Comparison of ENCODE assay signal across 7 mouse cellular contexts in the genomic region with DNA sequence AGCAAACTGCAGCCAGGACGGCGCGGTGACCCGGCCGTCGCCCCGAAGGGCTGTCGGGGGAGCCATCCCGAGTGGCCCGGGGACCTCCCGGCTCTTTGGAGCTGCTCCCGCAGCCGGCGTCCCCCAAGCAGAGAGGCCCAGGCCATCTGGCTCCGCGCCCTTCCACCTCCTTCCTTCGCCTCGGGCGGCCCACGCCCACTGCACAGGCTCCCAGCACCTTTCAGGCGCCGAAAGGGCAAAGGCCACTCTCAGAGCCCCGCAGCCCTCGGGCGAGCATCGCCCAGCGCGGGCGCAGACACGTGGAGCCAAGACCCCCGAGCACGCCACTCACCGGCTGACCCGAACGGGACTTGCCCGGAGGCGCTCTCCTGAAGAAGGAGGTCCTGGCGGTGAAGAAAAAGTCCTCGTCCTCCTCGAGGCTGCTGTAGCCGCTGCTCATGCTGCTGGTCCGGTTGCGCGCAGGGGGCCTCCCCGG. TPM values are rescaled to one million over a fixed set of nuclear protein-coding genes. Genes with fewer than 3 reads are reported as not detected.
A peak's percentile ranks its signal among the peaks of the same experiment; 100 is the strongest.
DNase-seq lines count a peak whose midpoint lies in the region; ATAC-seq and TF ChIP-seq lines count a peak whose summit lies in the region.

No protein-coding gene starts in this region.

- DNase-seq in cerebellum, adult 8-10 months: peak; percentile 10
- peak; percentile 71 for DNase-seq in forelimb bud, embryonic 11.5 days (ENCODE audit: low read depth, low spot score)
- DNase-seq in induced T-regulatory cell, adult 2 months (ENCODE audit: low read depth): peak; percentile 72
- no peak for DNase-seq in liver, embryonic 14.5 days (ENCODE audit: low read depth in 3 of 3, low spot score in 3 of 3)
- peak; percentile 73 for DNase-seq in neural tube, embryonic 11.5 days (ENCODE audit: low spot score)
- DNase-seq in urinary bladder, postnatal 14 days (ENCODE audit: low spot score): peak; percentile 71

- peak overlapping the region; percentile 55 for H3K9ac ChIP-seq in liver, embryonic 14.5 days (replicated peaks)
- H3K9ac ChIP-seq in neural tube, embryonic 11.5 days (ENCODE audit: low read length): peak overlapping the region; percentile 66

- H3K27me3 ChIP-seq in liver, embryonic 14.5 days (ENCODE audit: control insufficient read depth, insufficient read depth, low read length): peaks cover 3% of the 10 kb centered on the region
- H3K27me3 ChIP-seq in neural tube, embryonic 11.5 days (ENCODE audit: control insufficient read depth, insufficient read depth, low read length): no peaks in the 10 kb centered on the region

- no peak for TF ChIP-seq CTCF in liver, embryonic 14.5 days (IDR thresholded peaks at IDR 0.05; ENCODE audit: low read depth)

- peak; percentile 10 for ATAC-seq in activated CD4-positive, CD25-positive, alpha-beta regulatory T cell, adult 4 months
- peak; percentile 69 for ATAC-seq in liver, embryonic 14.5 days (ENCODE audit: insufficient read depth)
- ATAC-seq in neural tube, embryonic 11.5 days (ENCODE audit: insufficient read depth, low FRiP score, low TSS enrichment): peak; percentile 71

- WGBS in liver, embryonic 14.5 days (ENCODE audit: insufficient replicate concordance): under 1% methylated on average over 35 of the region's 45 CpGs
- 0% methylated on average over 39 of the region's 45 CpGs for WGBS in neural tube, embryonic 11.5 days

- TF ChIP-seq EP300 in liver, embryonic 14.5 days (IDR thresholded peaks at IDR 0.05; ENCODE audit: low read depth): no peak

- H3K4me1 ChIP-seq in liver, embryonic 14.5 days (replicated peaks; ENCODE audit: control insufficient read depth in 2 of 2, insufficient read depth in 2 of 2, low read length in 1 of 2): peaks cover 32 to 39% of the 10 kb centered on the region in 2 experiments
- H3K4me1 ChIP-seq in neural tube, embryonic 11.5 days (ENCODE audit: control insufficient read depth, insufficient read depth, low read length): peaks cover 10% of the 10 kb centered on the region; the same call in 1 of the 2 replicates

- peak overlapping the region; percentile 96 for H3K4me2 ChIP-seq in liver, embryonic 14.5 days (ENCODE audit: low read depth)
- H3K4me2 ChIP-seq in neural tube, embryonic 11.5 days (ENCODE audit: low read depth): peak overlapping the region; percentile 65

- 0 out of 2 replicates have a peak overlapping the region, but pooled peaks have one; percentile 9 for H3K27ac ChIP-seq in liver, embryonic 14.5 days
- peak overlapping the region; percentile 71 for H3K27ac ChIP-seq in neural tube, embryonic 11.5 days (ENCODE audit: low read depth, low read length)

- H3K36me3 ChIP-seq in liver, embryonic 14.5 days (replicated peaks; ENCODE audit: control insufficient read depth, insufficient read depth, low read depth): no peaks in the 10 kb centered on the region
- no peaks in the 10 kb centered on the region for H3K36me3 ChIP-seq in neural tube, embryonic 11.5 days (ENCODE audit: control insufficient read depth, insufficient read depth, low read length)

- no peaks in the 10 kb centered on the region for H3K9me3 ChIP-seq in liver, embryonic 14.5 days (ENCODE audit: control insufficient read depth, low read length)
- H3K9me3 ChIP-seq in neural tube, embryonic 11.5 days (ENCODE audit: control insufficient read depth, low read length): no peaks in the 10 kb centered on the region

- H3K4me3 ChIP-seq in liver, embryonic 14.5 days (ENCODE audit: insufficient read depth in 1 of 2, low read depth in 2 of 2, low read length in 2 of 2): peak overlapping the region; percentile 59 to 70
- peak overlapping the region; percentile 65 for H3K4me3 ChIP-seq in neural tube, embryonic 11.5 days (ENCODE audit: low read depth, low read length)

RNA-seq across cellular contexts. Expression of a gene that starts 0.4 kb away (rescaled TPM):
- polyA plus RNA-seq in activated CD4-positive, CD25-positive, alpha-beta regulatory T cell, adult 4 months (2017; shearing (Covaris generic)): 1 to 10 TPM; 5.7 to 7.0 TPM
- polyA plus RNA-seq in liver, embryonic 14.5 days (2012; rRNA removed): 5.7 and 8.6 TPM in 2 replicates
- polyA plus RNA-seq in liver, embryonic 14.5 days (2014; fragmentation: Nextera tagmentation; extraction: Ambion mirVana): 7.9 and 10.8 TPM in 2 replicates
- polyA plus RNA-seq in neural tube, embryonic 11.5 days (2014; fragmentation: Nextera tagmentation; extraction: Ambion mirVana): 10.8 and 10.9 TPM in 2 replicates

Comparison
In these comparisons a context has a peak if more than half of its experiments do, and no peak if none do; other contexts are left out.
1. ATAC-seq: peak in every context shown above with its lines; median percentile 71 in neural tube, embryonic 11.5 days; 69 in liver, embryonic 14.5 days; 10 in activated CD4-positive, CD25-positive, alpha-beta regulatory T cell, adult 4 months.
2. DNase-seq: peak in cerebellum, adult 8-10 months (single experiment), forelimb bud, embryonic 11.5 days (single experiment), induced T-regulatory cell, adult 2 months (single experiment), neural tube, embryonic 11.5 days (single experiment) and urinary bladder, postnatal 14 days (single experiment); none in liver, embryonic 14.5 days (0 of 3).